Mouse (Mus musculus): ENCODE measurements around the gene Nckap5.

- TF ChIP-seq CTCF (IDR thresholded peaks at IDR 0.05; ENCODE audit: insufficient read depth, low read length) (no peak), POLR2A (IDR thresholded peaks at IDR 0.05; ENCODE audit: borderline replicate concordance, extremely low read depth, low read depth, low read length) (no peak)
These were observed 5.8 kb downstream of the Nckap5 start for GRCm38 (mm10) chr1:126824841-126825240.
